Mouse (Mus musculus): ENCODE measurements around the gene Crtc3. TPM values are rescaled to one million over a fixed set of nuclear protein-coding genes. Genes with fewer than 3 reads are reported as not detected.

The Crtc3 gene
- total and polyA plus RNA-seq, 3 experiments = 4.2 to 15.8 TPM; not detected in 1

GRCm38 (mm10) chr7:80575750-80576149 is 112.9 kb downstream of the Crtc3 start (continued):
- TF ChIP-seq MAFK (IDR thresholded peaks at IDR 0.05; ENCODE audit: borderline replicate concordance, low read depth, low read length) (no peak), MYC (IDR thresholded peaks at IDR 0.05; ENCODE audit: low read depth, low read length) (no peak; the same call in 1 of the 2 replicates), UBTF (IDR thresholded peaks at IDR 0.05; ENCODE audit: borderline replicate concordance, insufficient read depth, low read depth, low read length) (no peak), KAT2A (conservative IDR thresholded peaks at IDR 0.05; ENCODE audit: low read depth, low read length) (no peak), HCFC1 (IDR thresholded peaks at IDR 0.05; ENCODE audit: low read depth, low read length) (peak; percentile 73), MYB (IDR thresholded peaks at IDR 0.05; ENCODE audit: low read depth, low read length) (peak; percentile 97), RAD21 (IDR thresholded peaks at IDR 0.05; ENCODE audit: low read depth, low read length) (no peak), POLR2AphosphoS5 (IDR thresholded peaks at IDR 0.05; ENCODE audit: borderline replicate concordance, low read depth, low read length) (no peak), CHD1 (IDR thresholded peaks at IDR 0.05; ENCODE audit: low read depth, low read length) (no peak), TAL1 (IDR thresholded peaks at IDR 0.05; ENCODE audit: low read length) (no peak)

GRCm38 (mm10) chr7:80573076-80573475 is 115.6 kb downstream of the Crtc3 start:
- TF ChIP-seq JUND (IDR thresholded peaks at IDR 0.05; ENCODE audit: low read depth, low read length) = no peak
- no peak for TF ChIP-seq ZMIZ1 (IDR thresholded peaks at IDR 0.05; ENCODE audit: low read depth, low read length)
- TF ChIP-seq SMC3 (IDR thresholded peaks at IDR 0.05; ENCODE audit: low read depth, low read length) = no peak
- TF ChIP-seq GATA1 (IDR thresholded peaks at IDR 0.05; ENCODE audit: low read depth, low read length) = no peak
- TF ChIP-seq MAZ (IDR thresholded peaks at IDR 0.05; ENCODE audit: low read depth, low read length) = no peak
- TF ChIP-seq NRF1 (IDR thresholded peaks at IDR 0.05; ENCODE audit: insufficient read depth, low read depth, low read length, poor library complexity, severe bottlenecking) = no peak
- no peak for TF ChIP-seq SIN3A (IDR thresholded peaks at IDR 0.05; ENCODE audit: low read length)
- no peak for TF ChIP-seq MXI1 (IDR thresholded peaks at IDR 0.05; ENCODE audit: low read depth, low read length)
- no peak for TF ChIP-seq USF2 (IDR thresholded peaks at IDR 0.05; ENCODE audit: borderline replicate concordance in 1 of 2, insufficient read depth in 1 of 2, low read depth in 1 of 2, low read length in 2 of 2)
- TF ChIP-seq BHLHE40 (IDR thresholded peaks at IDR 0.05; ENCODE audit: borderline replicate concordance, low read depth, low read length) = no peak
- no peak for TF ChIP-seq KAT2A (conservative IDR thresholded peaks at IDR 0.05; ENCODE audit: low read depth, low read length)
- no peak for TF ChIP-seq MAFK (IDR thresholded peaks at IDR 0.05; ENCODE audit: borderline replicate concordance, low read depth, low read length)
- no peak for TF ChIP-seq UBTF (IDR thresholded peaks at IDR 0.05; ENCODE audit: borderline replicate concordance, insufficient read depth, low read depth, low read length)
- TF ChIP-seq MYC (IDR thresholded peaks at IDR 0.05; ENCODE audit: low read depth, low read length) = no peak
- no peak for TF ChIP-seq ZKSCAN1 (IDR thresholded peaks at IDR 0.05; ENCODE audit: low read depth, low read length)
- no peaks in the 10 kb centered on the region for H3K79me2 ChIP-seq (ENCODE audit: control insufficient read depth, insufficient read depth, low read length, poor library complexity)

More at GRCm38 (mm10) chr7:80573076-80573475, 115.6 kb downstream of the Crtc3 start:
- Histone ChIP-seq H3K9me3 (replicated peaks; ENCODE audit: insufficient read depth, low read length) (no peaks in the 10 kb centered on the region), H3K27me3 (ENCODE audit: control insufficient read depth in 1 of 2, insufficient read depth in 2 of 2, low read length in 2 of 2) (no peaks in the 10 kb centered on the region), H3K9ac (ENCODE audit: control insufficient read depth, low read depth, low read length, poor library complexity, severe bottlenecking) (no peak overlapping the region), H3K36me3 (ENCODE audit: control insufficient read depth in 1 of 2, insufficient read depth in 2 of 2, low read length in 2 of 2) (peaks cover 0 to 3% of the 10 kb centered on the region in 2 experiments; a peak in 2 of 4 replicates), H3K27ac (ENCODE audit: control insufficient read depth, low read depth, low read length) (no peak overlapping the region), H3K4me3 (ENCODE audit: control insufficient read depth in 1 of 2, insufficient read depth in 1 of 2, low read depth in 2 of 2, low read length in 2 of 2) (no peak overlapping the region), H3K4me1 (ENCODE audit: control insufficient read depth in 1 of 2, insufficient read depth in 2 of 2, low read length in 2 of 2) (peaks cover 0 to 18% of the 10 kb centered on the region in 2 experiments; a peak in 2 of 4 replicates)
- DNase-seq (ENCODE audit: low read depth, low spot score) = no peak
